Mouse (Mus musculus): Measurements from ENCODE around the gene Tmbim4. TPM values are rescaled to one million over a fixed set of nuclear protein-coding genes. Genes with fewer than 3 reads are reported as not detected.
A peak's percentile ranks its signal among the peaks of the same experiment; 100 is the strongest.

Gene Tmbim4
- polyA plus RNA-seq, 1 experiment from 2014 or later = 116 TPM

DNA sequence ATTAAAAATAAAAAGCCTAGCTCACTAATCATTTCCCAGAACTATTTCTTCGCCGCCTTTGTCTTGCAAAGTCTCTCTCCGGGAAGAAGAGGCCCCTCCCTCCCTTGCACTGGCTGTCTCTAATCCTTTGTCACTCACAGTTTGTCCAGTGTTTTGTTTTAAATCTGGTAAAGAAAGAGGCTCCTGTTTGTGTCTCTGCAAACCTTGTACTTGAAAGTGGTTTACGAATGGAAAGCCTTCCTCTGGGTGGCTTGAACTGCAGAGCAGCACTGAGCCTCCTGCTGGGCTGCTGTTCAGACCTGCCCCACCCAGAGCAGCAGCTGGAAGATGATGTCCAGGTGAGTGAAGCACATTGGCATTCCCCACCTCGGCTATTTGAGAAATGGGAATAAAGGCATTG is 30.1 kb upstream of the Tmbim4 start:
- 31% methylated on average over 5 of the region's 5 CpGs for WGBS
- Histone ChIP-seq H3K4me1 (replicated peaks) (no peaks in the 10 kb centered on the region), H3K9me3 (peaks cover 6% of the 10 kb centered on the region; the same call in 1 of the 2 replicates), H3K27ac (replicated peaks) (no peak overlapping the region), H3K4me2 (no peak overlapping the region), H3K27me3 (no peaks in the 10 kb centered on the region), H3K4me3 (no peak overlapping the region), H3K36me3 (no peaks in the 10 kb centered on the region), H3K9ac (no peak overlapping the region)
- ATAC-seq (ENCODE audit: low read depth) = no peak

DNA sequence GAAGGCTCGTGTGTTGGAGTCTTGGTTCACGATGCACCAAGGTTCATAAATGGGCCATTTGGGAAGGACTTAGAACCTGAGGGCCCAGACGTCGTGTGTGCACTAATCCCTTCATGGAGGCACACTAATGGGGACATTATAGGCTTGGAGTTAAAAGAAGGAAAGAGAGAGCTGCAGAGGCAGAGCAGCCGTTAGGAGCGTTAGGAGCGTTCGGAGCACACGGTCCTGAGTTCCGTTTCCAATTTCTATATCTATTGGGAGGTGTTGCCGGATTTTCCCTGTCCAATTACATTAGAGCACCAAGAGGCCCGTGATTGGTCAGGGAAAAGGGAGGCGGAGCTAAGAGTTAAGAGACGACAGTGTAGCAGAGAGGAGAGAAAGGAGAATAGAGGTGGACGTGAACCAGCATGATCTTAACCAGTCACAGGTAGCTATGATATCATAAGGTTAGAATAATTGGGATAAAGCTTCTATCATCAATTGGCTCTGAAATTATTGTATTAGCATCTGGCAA is 27.1 kb upstream of the Tmbim4 start:
- H3K4me1 ChIP-seq (replicated peaks) = no peaks in the 10 kb centered on the region
- peaks cover 6% of the 10 kb centered on the region; the same call in 1 of the 2 replicates for H3K9me3 ChIP-seq
- no peaks in the 10 kb centered on the region for H3K36me3 ChIP-seq
- H3K27me3 ChIP-seq = no peaks in the 10 kb centered on the region
- 88% methylated on average over 15 of the region's 15 CpGs for WGBS
- H3K9ac ChIP-seq = no peak overlapping the region
- ATAC-seq (ENCODE audit: low read depth) = no peak
- H3K4me3 ChIP-seq = no peak overlapping the region
- no peak overlapping the region for H3K4me2 ChIP-seq
- H3K27ac ChIP-seq (replicated peaks) = no peak overlapping the region

DNA sequence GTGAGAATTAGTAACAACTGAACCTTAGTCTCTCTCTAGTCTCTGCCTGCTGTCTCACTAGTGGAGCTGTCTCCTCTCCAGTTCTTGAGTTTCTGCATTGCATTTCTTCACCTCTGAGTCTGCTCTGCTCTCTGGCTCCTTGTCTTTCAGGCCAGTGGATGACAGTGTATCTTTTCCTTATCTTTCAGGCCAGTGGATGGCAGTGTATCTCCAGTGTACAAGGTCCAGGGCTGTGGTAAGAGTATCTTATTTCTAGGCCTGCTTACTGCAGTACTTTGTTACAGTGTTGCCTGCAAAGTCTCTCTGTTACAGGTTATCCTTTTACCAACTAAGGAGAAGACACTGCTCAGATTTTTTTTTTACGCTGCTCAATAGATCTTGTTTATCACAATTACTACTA is 18.5 kb upstream of the Tmbim4 start:
- no peaks in the 10 kb centered on the region for H3K4me1 ChIP-seq (replicated peaks)
- H3K27me3 ChIP-seq = no peaks in the 10 kb centered on the region
- H3K4me3 ChIP-seq = no peak overlapping the region
- no peaks in the 10 kb centered on the region for H3K36me3 ChIP-seq
- H3K4me2 ChIP-seq = no peak overlapping the region
- H3K9me3 ChIP-seq = no peaks in the 10 kb centered on the region
- no peak overlapping the region for H3K9ac ChIP-seq
- 92% methylated on average over 1 of the region's 1 CpGs for WGBS
- ATAC-seq (ENCODE audit: low read depth) = no peak
- H3K27ac ChIP-seq (replicated peaks) = no peak overlapping the region

DNA sequence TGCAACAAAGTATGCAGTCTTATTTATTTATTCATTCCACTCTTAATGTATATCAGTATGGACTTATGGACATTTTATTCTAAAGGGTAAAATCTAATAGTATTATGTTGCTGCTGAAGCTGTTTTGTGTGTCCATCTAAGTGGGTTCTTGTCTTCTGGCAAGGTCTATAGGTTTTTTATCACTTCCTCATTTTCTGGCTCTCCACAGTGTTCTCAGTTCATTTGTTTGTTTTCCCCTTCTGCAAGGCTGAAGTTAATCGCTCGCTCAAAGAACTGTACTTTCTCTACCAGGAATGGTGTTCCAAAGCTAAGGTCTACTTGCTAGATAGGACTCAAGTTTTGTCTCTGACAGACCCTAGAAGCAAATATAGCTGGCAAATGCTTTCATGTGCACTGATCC is 18.0 kb upstream of the Tmbim4 start:
- ATAC-seq (ENCODE audit: low read depth) = no peak
- WGBS = 94% methylated on average over 2 of the region's 2 CpGs
- Histone ChIP-seq H3K4me3 (no peak overlapping the region), H3K36me3 (no peaks in the 10 kb centered on the region), H3K27me3 (no peaks in the 10 kb centered on the region), H3K9me3 (no peaks in the 10 kb centered on the region), H3K4me2 (no peak overlapping the region), H3K4me1 (replicated peaks) (no peaks in the 10 kb centered on the region), H3K9ac (no peak overlapping the region), H3K27ac (replicated peaks) (no peak overlapping the region)

DNA sequence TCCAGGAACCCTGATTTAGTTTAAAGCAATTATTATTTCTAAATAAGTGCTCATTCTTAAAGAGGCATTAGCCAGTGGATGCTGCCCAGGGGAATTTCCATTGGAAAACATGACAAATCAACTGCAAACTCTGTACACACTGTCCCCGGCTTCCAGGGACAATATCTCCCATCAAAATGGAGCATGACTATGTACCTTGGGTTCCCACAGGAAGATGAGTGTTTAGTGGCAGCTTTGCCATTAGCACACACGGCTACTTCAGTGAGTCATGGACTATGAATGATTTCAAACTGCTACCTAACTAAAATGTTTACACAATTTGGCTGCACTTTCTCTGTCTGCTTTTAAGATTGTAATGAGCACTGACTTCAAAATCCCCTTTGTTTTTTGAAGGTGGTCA is 12.9 kb upstream of the Tmbim4 start:
- no peaks in the 10 kb centered on the region for H3K27me3 ChIP-seq
- H3K4me2 ChIP-seq = no peak overlapping the region
- WGBS = 69% methylated on average over 2 of the region's 2 CpGs
- H3K36me3 ChIP-seq = no peaks in the 10 kb centered on the region
- H3K27ac ChIP-seq (replicated peaks) = no peak overlapping the region
- no peaks in the 10 kb centered on the region for H3K9me3 ChIP-seq
- H3K4me1 ChIP-seq (replicated peaks) = peaks cover 14% of the 10 kb centered on the region
- no peak overlapping the region for H3K9ac ChIP-seq
- no peak overlapping the region for H3K4me3 ChIP-seq
- ATAC-seq (ENCODE audit: low read depth) = no peak

DNA sequence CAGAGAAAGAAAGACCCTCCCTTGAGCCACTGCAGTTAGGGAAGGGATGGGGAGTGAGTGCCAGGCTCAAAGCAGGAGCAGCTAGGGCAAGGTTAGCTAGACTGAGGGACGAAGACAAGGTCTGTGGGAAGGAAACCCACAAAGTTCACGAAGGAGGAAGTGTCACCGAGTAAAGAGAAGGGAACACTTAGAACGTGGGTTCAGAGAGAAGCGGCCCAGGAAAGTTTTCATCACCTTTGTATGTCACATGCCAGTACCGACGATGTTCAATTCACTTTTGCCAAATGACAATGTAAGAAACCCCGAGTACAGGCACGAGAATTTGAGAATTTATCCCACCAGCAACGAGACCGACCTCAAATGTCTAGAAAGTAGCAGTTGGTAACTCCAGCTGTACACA is 12.1 kb upstream of the Tmbim4 start:
- 76% methylated on average over 11 of the region's 11 CpGs for WGBS
- no peak overlapping the region for H3K4me3 ChIP-seq
- H3K4me2 ChIP-seq = no peak overlapping the region
- H3K9me3 ChIP-seq = no peaks in the 10 kb centered on the region
- no peaks in the 10 kb centered on the region for H3K36me3 ChIP-seq
- no peak for ATAC-seq (ENCODE audit: low read depth)
- no peak overlapping the region; the same call in 1 of the 2 replicates for H3K9ac ChIP-seq
- no peaks in the 10 kb centered on the region for H3K27me3 ChIP-seq
- H3K27ac ChIP-seq (replicated peaks) = no peak overlapping the region
- peaks cover 14% of the 10 kb centered on the region for H3K4me1 ChIP-seq (replicated peaks)

DNA sequence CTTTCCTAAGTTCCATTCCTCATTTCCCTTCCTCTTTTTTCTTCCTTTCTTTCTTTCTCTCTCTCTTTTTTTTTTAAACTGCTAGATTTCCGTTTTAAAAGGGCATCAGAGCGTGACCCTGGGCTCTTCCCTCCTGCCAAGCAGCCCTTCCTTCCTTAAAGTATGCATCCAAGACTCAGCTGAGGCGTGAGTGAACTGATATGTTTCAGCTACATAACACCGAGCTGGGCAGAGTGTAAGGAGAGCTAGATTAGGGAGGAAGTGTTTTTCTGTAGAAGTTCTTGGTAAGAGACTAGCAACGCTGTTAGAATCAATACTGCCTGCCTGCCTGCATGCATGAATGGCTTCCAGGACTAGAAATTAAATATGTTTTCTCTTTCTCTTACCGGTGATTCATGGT is 11.6 kb upstream of the Tmbim4 start:
- Histone ChIP-seq H3K9me3 (no peaks in the 10 kb centered on the region), H3K4me3 (no peak overlapping the region), H3K36me3 (no peaks in the 10 kb centered on the region), H3K9ac (no peak overlapping the region; the same call in 1 of the 2 replicates), H3K27ac (replicated peaks) (no peak overlapping the region), H3K4me2 (no peak overlapping the region), H3K4me1 (replicated peaks) (peaks cover 14% of the 10 kb centered on the region), H3K27me3 (no peaks in the 10 kb centered on the region)
- no peak for ATAC-seq (ENCODE audit: low read depth)
- 43% methylated on average over 6 of the region's 6 CpGs for WGBS

DNA sequence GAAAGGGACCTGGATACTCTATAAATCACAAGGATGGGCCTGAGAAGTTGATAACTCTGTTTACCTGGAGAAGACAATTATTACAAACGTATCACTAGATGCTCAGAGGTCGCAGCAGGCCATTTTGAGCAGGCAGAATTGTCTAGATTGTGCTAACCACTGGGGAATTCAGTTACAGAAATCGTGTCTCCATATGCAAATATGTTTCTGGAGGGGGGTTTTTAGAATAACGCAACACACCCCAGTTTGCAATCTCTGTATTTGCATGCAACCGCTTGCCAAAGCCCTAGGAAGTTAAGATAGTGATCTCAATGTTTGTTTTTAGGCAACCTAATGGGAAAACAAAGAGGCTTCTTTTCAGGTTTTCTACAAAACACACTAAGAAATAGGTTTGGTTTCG is 10.2 kb upstream of the Tmbim4 start:
- no peak overlapping the region for H3K27ac ChIP-seq (replicated peaks)
- H3K9me3 ChIP-seq = no peaks in the 10 kb centered on the region
- no peak for ATAC-seq (ENCODE audit: low read depth)
- H3K27me3 ChIP-seq = no peaks in the 10 kb centered on the region
- H3K4me3 ChIP-seq = no peak overlapping the region
- H3K4me1 ChIP-seq (replicated peaks) = peaks cover 14% of the 10 kb centered on the region
- WGBS = 88% methylated on average over 6 of the region's 6 CpGs
- H3K4me2 ChIP-seq = no peak overlapping the region
- H3K9ac ChIP-seq = no peak overlapping the region
- H3K36me3 ChIP-seq = no peaks in the 10 kb centered on the region

DNA sequence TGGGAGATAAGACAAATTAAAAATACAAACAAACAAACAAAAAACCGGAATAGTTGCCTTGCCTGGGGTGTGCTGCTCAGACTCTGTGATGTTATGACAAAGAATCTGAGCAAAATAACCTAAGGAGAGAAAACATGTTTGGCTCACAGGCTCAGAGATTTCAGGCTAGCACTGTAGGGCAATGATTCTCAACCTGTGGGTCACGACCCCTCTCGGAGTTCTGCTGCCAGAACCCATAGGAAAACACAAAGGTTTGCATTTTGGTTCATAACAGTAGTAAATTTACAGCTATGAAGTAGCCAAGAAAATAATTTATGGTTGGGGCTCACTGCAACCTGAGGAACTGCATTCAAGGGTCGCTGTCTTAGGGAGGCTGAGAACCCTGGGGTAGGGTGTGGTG is 9.1 kb upstream of the Tmbim4 start:
- Histone ChIP-seq H3K27ac (replicated peaks) (no peak overlapping the region), H3K9me3 (no peaks in the 10 kb centered on the region), H3K4me3 (no peak overlapping the region), H3K27me3 (0 out of 2 replicates have a peak, but pooled peaks cover 2% of the 10 kb centered on the region), H3K4me1 (replicated peaks) (peaks cover 14% of the 10 kb centered on the region), H3K36me3 (no peaks in the 10 kb centered on the region), H3K4me2 (no peak overlapping the region), H3K9ac (no peak overlapping the region)
- ATAC-seq (ENCODE audit: low read depth) = no peak
- 90% methylated on average over 4 of the region's 4 CpGs for WGBS

DNA sequence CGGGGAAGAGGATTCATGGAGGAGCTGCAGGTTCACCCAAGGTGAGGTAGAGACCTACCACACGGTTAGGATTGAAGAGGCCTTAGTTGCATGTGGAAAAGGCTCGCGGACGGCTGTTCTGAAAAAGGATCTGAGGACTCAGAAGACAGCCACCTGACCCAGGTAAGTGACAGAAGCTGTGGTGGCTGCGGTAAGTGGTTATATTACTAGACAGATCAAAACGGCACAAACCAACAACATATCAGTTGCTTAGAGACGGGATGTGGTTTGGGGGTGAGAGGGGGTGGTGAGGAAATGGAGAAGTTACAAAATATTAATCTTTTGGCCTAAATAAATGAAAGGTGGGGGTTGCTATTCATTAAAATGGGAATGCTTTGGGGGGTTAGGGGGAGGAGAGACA is 8.1 kb upstream of the Tmbim4 start:
- ATAC-seq (ENCODE audit: low read depth) = no peak
- Histone ChIP-seq H3K4me3 (no peak overlapping the region), H3K9ac (no peak overlapping the region), H3K4me1 (replicated peaks) (peaks cover 14% of the 10 kb centered on the region), H3K27me3 (0 out of 2 replicates have a peak, but pooled peaks cover 8% of the 10 kb centered on the region), H3K36me3 (no peaks in the 10 kb centered on the region), H3K4me2 (no peak overlapping the region), H3K27ac (replicated peaks) (no peak overlapping the region), H3K9me3 (no peaks in the 10 kb centered on the region)
- WGBS = 93% methylated on average over 8 of the region's 8 CpGs

DNA sequence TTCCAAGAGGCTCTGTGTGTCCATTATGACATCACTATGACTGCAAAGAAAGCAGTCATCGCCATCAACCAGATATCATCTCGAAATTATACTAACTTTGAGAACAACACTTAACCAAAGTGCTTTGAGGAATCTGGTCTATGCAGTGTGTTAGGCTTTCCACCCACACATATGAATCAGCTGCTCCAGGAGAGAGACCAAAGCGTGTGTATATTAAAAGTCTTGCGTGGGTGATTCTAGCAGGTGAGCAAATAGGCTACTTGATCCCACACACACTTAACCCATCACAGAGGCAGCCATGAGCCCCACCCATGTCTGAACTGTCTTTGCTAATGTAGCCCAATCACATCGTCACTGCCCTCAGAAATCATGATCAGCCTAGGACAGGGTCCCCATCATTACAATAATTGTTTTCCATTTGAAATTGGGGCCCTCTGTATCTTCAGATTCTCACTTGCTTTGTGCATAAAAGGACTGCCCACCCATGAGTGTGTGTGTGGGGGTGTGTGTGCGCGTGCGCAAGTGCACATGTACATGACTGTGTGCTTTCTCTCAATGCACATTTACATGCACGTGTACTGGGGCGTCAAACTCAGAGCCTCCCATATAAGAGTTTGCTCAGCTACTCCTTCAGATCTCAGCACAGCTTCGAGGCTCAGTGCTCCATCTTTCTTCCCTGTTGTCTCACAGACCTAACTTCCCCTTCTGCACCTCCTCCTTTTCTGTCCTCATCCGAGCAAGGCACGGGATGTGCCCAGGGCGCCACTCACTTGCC is 4.1 kb upstream of the Tmbim4 start:
- no peak overlapping the region for H3K9ac ChIP-seq
- no peaks in the 10 kb centered on the region for H3K36me3 ChIP-seq
- peaks cover 27% of the 10 kb centered on the region for H3K27me3 ChIP-seq
- H3K4me1 ChIP-seq (replicated peaks) = peaks cover 11% of the 10 kb centered on the region
- no peak overlapping the region for H3K4me3 ChIP-seq
- no peak for ATAC-seq (ENCODE audit: low read depth)
- no peak overlapping the region for H3K27ac ChIP-seq (replicated peaks)
- no peaks in the 10 kb centered on the region for H3K9me3 ChIP-seq
- H3K4me2 ChIP-seq = no peak overlapping the region
- 83% methylated on average over 14 of the region's 14 CpGs for WGBS

DNA sequence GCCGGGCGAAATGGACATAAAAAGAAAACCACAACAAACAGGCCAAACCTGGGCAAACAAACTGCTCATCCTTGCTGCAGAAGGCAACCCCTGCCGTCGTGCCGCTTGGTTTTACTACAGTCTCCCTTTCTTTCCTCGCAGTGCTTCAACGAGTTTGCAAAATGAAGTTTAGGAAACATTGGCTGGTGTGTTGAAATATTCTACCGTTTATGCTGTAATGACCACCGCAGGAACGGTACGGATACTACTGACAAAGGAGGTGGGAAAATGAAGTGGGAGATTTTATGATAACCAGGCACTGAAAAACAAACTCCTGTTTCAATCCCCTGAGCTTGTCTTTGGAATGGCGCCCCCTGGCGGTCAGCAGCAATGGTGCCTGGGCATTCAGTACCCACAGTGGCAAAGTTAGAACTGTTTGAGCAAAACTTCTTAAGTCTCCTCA is 592 bp downstream of the Tmbim4 start, which contains the start of gene Irak3:
Gene Irak3 (minus strand): TSS at position 170 of the 442 bp plus-strand sequence.
- Histone ChIP-seq H3K4me2 (peak within 1 kb of the TSS; percentile 86), H3K4me3 (peak within 1 kb of the TSS; percentile 47), H3K27ac (replicated peaks) (no peak within 1 kb of the TSS), H3K36me3 (no peaks in the 10 kb centered on the region), H3K9me3 (no peaks in the 10 kb centered on the region), H3K27me3 (peaks cover 35% of the 10 kb centered on the region), H3K9ac (peak within 1 kb of the TSS; percentile 63), H3K4me1 (replicated peaks) (peaks cover 11% of the 10 kb centered on the region)
- WGBS = 2% methylated on average over 13 of the region's 13 CpGs
- peak; percentile 43; the same call in 1 of the 2 replicates for ATAC-seq (ENCODE audit: low read depth)
